Mouse (Mus musculus): Measurements from ENCODE around the gene Tmc2.

DNA sequence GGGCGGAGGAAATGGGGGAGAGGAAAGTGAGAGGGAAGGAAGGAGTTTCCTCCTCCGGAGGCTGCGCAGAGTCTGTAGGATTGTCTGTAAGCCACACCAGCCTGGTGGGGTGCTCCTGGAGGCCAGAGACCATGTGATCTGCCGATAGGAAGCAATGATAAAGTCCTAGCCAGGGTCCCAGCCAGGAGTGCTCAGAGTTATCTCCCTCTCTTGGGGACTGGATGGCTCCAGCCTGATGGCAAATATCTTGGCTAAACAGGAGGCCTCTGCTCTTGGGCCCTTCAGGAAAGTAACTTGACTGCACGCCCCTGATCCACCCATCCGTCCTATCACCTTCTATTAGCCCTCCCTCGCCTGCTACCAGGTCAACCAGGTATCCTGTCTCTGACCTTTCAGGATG is 53.2 kb downstream of the Tmc2 start:
- TF ChIP-seq CTCF (IDR thresholded peaks at IDR 0.05; ENCODE audit: insufficient read depth, low read length), result no peak
- TF ChIP-seq POLR2A (IDR thresholded peaks at IDR 0.05; ENCODE audit: borderline replicate concordance, extremely low read depth, low read depth, low read length), result no peak

All from lung, adult 2 months (tissue).